Mouse (Mus musculus) liver, postnatal 0 days (tissue): ENCODE measurements around the gene Esrrg. TPM values are rescaled to one million over a fixed set of nuclear protein-coding genes. Genes with fewer than 3 reads are reported as not detected.

ENCODE experiments used
- ATAC-seq: fragments of 200-750 bp; cut with Nextera tagmentation; 2 replicates; pipeline ENCODE4 v1.8.0; 2017; ENCODE audit warnings: mild to moderate bottlenecking, moderate library complexity
- DNase-seq: peaks from one replicate; pipeline ENCODE4 v3.0.0-alpha.2; 2016
- H3K27ac ChIP-seq: fragments of 300-500 bp; sonication (generic); 2 replicates; pipeline ENCODE4 v1.5.1; 2014; ENCODE audit warnings: antibody characterized with exemption, moderate library complexity, mild to moderate bottlenecking, low read depth
- H3K27me3 ChIP-seq: fragments of 300-500 bp; sonication (generic); 2 replicates; pipeline ENCODE4 v1.6.1; 2014; ENCODE audit warnings: low read length, control low read depth, mixed read lengths; ENCODE audit not compliant: insufficient read depth
- H3K36me3 ChIP-seq: fragments of 300-500 bp; sonication (generic); replicated peaks from 2 replicates; pipeline ENCODE4 v1.6.1; 2014; ENCODE audit warnings: mild to moderate bottlenecking, control low read depth, low read length, moderate library complexity, mixed read lengths; ENCODE audit not compliant: insufficient read depth
- H3K4me1 ChIP-seq: fragments of 300-500 bp; sonication (generic); 2 replicates; pipeline ENCODE4 v1.6.1; 2014; ENCODE audit warnings: antibody characterized with exemption, mild to moderate bottlenecking, control low read depth; ENCODE audit not compliant: insufficient read depth
- H3K4me2 ChIP-seq: fragments of 300-500 bp; sonication (generic); 2 replicates; pipeline ENCODE4 v1.6.1; 2014; ENCODE audit warnings: low read depth, mild to moderate bottlenecking, low read length, moderate library complexity, mixed read lengths
- H3K4me3 ChIP-seq: fragments of 300-500 bp; sonication (generic); 2 replicates; pipeline ENCODE4 v1.5.1; 2014; ENCODE audit warnings: low read depth, low read length
- H3K9ac ChIP-seq: fragments of 300-500 bp; sonication (generic); replicated peaks from 2 replicates; pipeline ENCODE4 v1.6.1; 2014; ENCODE audit warnings: mild to moderate bottlenecking, moderate library complexity
- H3K9me3 ChIP-seq: fragments of 300-500 bp; sonication (generic); 2 replicates; pipeline ENCODE4 v1.6.1; 2016; ENCODE audit warnings: mild to moderate bottlenecking, control low read depth, low read length, mixed read lengths
- CTCF ChIP-seq: sonication (generic); IDR thresholded peaks from 2 replicates; pipeline ENCODE4 v1.5.1; 2016; ENCODE audit warnings: antibody characterized with exemption, low read depth
- EP300 ChIP-seq: IDR thresholded peaks from 2 replicates; pipeline ENCODE4 v1.6.1; 2016; ENCODE audit warnings: antibody characterized with exemption, low read depth, mild to moderate bottlenecking
- WGBS: fragments of 180-500 bp; shearing (Covaris S2); extraction: QIAGEN DNeasy Blood & Tissue Kit; methylation state at CpG from one replicate; pipeline ENCODE4 v1.1.7; 2014; ENCODE audit not compliant: insufficient replicate concordance; 5-methylcytosine and 5-hydroxymethylcytosine counted together
- polyA plus RNA-seq: library from polyadenylated mRNA; unstranded; fragments of >200 nt; fragmentation: Nextera tagmentation; extraction: Ambion mirVana; gene quantifications from 2 replicates; pipeline ENCODE4 v1.2.1, GENCODE M21; 2015

Esrrg gene
- polyA plus RNA-seq, 1 experiment from 2014 or later, result 0.11 TPM

DNA sequence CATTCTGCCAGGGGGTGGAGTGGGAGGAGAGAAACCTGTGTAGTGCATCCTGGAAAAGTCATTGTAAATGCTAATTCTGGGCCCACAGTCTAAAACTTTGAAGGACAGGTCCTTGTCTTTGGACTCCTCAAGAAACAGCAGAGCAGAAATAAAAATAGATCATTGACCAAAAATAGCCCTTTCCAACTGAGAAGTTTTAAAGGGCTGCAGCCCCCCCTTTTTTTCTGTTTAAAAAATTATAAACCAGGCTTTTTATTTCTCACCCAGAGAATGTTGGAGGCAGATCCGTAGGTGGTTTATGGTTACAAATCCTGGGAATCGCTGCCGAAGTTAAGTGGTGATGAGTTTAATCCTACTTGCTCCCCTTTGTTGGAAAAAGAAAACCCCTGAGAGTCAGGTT is 150.0 kb downstream of the Esrrg start:
- TF ChIP-seq CTCF (no peak), EP300 (no peak)
- Histone ChIP-seq H3K27ac (no peak overlapping the region), H3K9ac (no peak overlapping the region), H3K4me2 (no peak overlapping the region), H3K4me3 (no peak overlapping the region), H3K27me3 (no peaks in the 10 kb centered on the region), H3K4me1 (peaks cover 2% of the 10 kb centered on the region), H3K9me3 (no peaks in the 10 kb centered on the region), H3K36me3 (no peaks in the 10 kb centered on the region)
- no peak for ATAC-seq
- 73% methylated on average over 3 of the region's 3 CpGs for WGBS
- no peak for DNase-seq

DNA sequence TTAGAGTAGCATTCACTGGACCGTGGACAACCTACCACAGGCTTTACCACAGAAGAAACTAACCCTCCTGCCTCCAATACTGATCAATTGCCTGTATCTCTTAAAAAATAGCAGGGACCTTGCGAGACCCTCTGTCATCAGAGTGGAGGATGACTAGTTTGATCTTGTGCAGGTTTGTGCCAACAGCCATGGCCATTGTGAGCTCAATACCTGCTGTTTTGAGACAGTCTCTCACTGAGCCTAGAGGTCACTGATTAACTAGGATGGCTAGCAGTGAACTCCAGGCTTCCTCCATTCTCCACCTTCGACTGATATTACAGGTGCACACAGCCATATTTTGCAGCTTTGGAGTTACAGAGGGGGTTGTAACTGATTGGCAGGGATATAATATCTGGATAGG is 150.9 kb downstream of the Esrrg start:
- Histone ChIP-seq H3K9ac (no peak overlapping the region), H3K27me3 (no peaks in the 10 kb centered on the region), H3K36me3 (no peaks in the 10 kb centered on the region), H3K27ac (peak overlapping the region; percentile 31; the same call in 1 of the 2 replicates), H3K4me2 (no peak overlapping the region), H3K4me1 (peaks cover 2% of the 10 kb centered on the region), H3K4me3 (no peak overlapping the region), H3K9me3 (no peaks in the 10 kb centered on the region)
- 52% methylated on average over 3 of the region's 3 CpGs for WGBS
- no peak for DNase-seq
- TF ChIP-seq EP300, result no peak
- no peak for TF ChIP-seq CTCF
- peak; percentile 43; the same call in 1 of the 2 replicates for ATAC-seq

DNA sequence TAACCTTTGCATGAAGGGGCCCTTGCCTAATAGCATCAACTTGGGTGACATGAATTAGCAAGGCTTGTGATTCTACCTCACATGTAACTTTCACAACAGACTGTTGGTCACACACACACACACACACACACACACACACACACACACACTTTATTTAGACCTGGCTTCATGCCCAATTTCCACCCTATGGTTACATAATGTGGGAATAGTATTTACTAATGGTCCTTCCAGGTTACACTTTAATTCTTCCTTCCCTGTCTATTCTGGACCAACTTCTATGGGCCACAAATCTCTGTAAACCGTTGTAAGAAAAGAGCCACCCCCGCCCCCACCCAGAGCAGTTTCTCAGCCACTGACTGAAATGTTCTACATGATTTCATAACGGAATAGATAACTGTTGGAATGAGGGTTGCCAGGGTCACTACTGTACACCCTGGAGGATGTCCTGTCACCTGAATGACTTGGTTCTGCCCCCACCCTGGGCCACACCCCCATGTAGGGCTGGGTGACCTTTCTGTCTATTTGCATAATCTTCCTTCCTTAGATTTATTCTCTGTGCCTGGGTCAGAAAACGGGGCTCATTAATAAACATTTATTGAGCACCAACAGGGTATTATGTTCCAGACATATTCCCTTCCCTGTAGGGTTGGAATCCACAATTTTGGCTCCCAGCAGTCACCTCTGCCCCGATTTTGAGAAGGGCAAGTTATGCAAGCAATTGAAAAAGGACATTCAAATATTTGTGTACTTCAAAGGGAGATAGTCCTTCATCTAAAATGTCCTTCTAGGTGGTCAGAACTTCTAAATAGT is 154.3 kb downstream of the Esrrg start:
- H3K27me3 ChIP-seq, result no peaks in the 10 kb centered on the region
- no peak overlapping the region for H3K9ac ChIP-seq
- peak overlapping the region; percentile 58 for H3K27ac ChIP-seq
- H3K4me3 ChIP-seq, result no peak overlapping the region
- ATAC-seq (peak; percentile 78), DNase-seq (peak; percentile 43)
- peaks cover 3% of the 10 kb centered on the region; the same call in 1 of the 2 replicates for H3K4me1 ChIP-seq
- no peaks in the 10 kb centered on the region for H3K9me3 ChIP-seq
- WGBS, result 52% methylated on average over 5 of the region's 5 CpGs
- TF ChIP-seq EP300 (peak; percentile 68; the same call in 1 of the 2 replicates), CTCF (no peak)
- no peak overlapping the region for H3K4me2 ChIP-seq
- H3K36me3 ChIP-seq, result no peaks in the 10 kb centered on the region

DNA sequence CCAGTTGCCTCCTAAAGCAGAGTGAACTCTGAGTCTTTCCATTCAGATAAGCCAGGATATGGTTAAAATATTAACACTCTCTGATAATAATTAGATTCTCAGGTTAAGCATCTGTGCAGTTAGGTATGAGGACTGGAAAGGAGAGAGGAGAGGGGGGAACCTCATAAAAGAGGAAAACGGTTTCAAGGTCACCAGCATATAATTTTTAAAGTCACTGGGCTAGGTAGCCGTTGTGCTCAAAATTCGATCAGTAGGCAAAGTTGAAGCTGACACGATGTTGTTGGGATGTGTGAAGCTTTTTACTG is 154.8 kb downstream of the Esrrg start:
- ATAC-seq (peak; percentile 10; the same call in 1 of the 2 replicates), DNase-seq (no peak)
- 53% methylated on average over 4 of the region's 4 CpGs for WGBS
- H3K27me3 ChIP-seq, result no peaks in the 10 kb centered on the region
- H3K4me1 ChIP-seq, result peaks cover 3% of the 10 kb centered on the region; the same call in 1 of the 2 replicates
- no peaks in the 10 kb centered on the region for H3K9me3 ChIP-seq
- H3K4me3 ChIP-seq, result no peak overlapping the region
- peak overlapping the region; percentile 58 for H3K27ac ChIP-seq
- no peak overlapping the region for H3K4me2 ChIP-seq
- TF ChIP-seq EP300 (no peak), CTCF (no peak)
- H3K9ac ChIP-seq, result no peak overlapping the region
- H3K36me3 ChIP-seq, result no peaks in the 10 kb centered on the region

DNA sequence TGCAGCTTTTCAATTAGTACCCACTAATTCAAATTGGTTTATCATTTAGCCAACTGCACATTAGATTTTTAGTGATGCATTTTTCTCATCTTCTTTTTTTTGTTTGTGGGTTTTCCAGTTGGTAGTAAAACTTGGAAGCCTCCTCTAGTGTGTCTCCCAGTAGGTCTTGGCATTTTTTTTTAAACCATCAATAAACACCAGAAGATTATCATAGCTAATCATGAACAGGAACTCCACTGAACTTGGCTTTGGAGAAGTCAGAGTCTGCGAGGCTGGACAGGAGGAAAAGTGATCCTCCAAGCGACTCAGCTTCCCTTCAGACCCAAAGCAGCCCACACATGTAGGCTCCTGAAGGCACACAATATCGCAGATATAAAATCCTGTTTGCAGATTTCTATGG is 155.2 kb downstream of the Esrrg start:
- Histone ChIP-seq H3K9me3 (no peaks in the 10 kb centered on the region), H3K27me3 (no peaks in the 10 kb centered on the region), H3K36me3 (no peaks in the 10 kb centered on the region), H3K9ac (no peak overlapping the region), H3K4me2 (no peak overlapping the region), H3K27ac (peak overlapping the region; percentile 58), H3K4me3 (no peak overlapping the region), H3K4me1 (peaks cover 3% of the 10 kb centered on the region; the same call in 1 of the 2 replicates)
- no peak for DNase-seq
- no peak for TF ChIP-seq EP300
- TF ChIP-seq CTCF, result no peak
- ATAC-seq, result no peak
- 55% methylated on average over 3 of the region's 3 CpGs for WGBS

DNA sequence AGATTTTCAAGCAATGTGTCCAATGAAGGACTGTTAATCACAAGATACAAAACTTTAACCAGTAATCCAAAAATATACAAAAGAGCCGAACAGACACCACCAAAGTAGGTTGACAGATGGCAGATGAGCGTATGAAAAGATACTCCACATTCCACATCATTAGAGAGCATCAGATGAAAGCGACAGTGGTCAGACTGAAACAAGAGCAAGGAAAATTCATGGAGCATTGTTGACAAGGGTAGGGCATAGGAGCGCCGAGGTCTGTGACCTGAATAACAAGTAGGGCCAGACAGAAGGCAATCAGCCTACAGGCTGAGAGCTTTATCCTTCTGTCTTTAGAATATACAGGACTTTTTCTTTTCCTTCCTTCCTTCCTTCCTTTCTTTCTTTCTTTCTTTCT is 157.0 kb downstream of the Esrrg start:
- no peaks in the 10 kb centered on the region for H3K36me3 ChIP-seq
- TF ChIP-seq CTCF (no peak), EP300 (no peak)
- no peak overlapping the region for H3K27ac ChIP-seq
- peaks cover 3% of the 10 kb centered on the region; the same call in 1 of the 2 replicates for H3K4me1 ChIP-seq
- DNase-seq (no peak), ATAC-seq (no peak)
- H3K9ac ChIP-seq, result no peak overlapping the region
- WGBS, result 83% methylated on average over 5 of the region's 5 CpGs
- H3K27me3 ChIP-seq, result no peaks in the 10 kb centered on the region
- no peak overlapping the region for H3K4me3 ChIP-seq
- no peak overlapping the region for H3K4me2 ChIP-seq
- no peaks in the 10 kb centered on the region for H3K9me3 ChIP-seq
